Mouse (Mus musculus) layer of hippocampus, postnatal 14 days (tissue): ENCODE measurements around the gene Olfr391-ps. TPM values are rescaled to one million over a fixed set of nuclear protein-coding genes. Genes with fewer than 3 reads are reported as not detected.

ENCODE experiments used
- DNase-seq, 2 experiments: peaks; one replicate each; pipeline ENCODE4 v3.0.0; 2021 to 2022; ENCODE audit warnings: low spot score in 2 of 2, mixed read lengths in 1 of 2
- long read RNA-seq, 2 experiments: library from polyadenylated mRNA; stranded (forward); transcript quantifications; one replicate each; pipeline ENCODE4 v2.0.0; 2021
- total RNA-seq, 2 experiments: library from RNA; stranded (reverse); gene quantifications; 2 replicates each; pipeline ENCODE4 v1.2.3; 2021

Olfr391-ps gene
- not detected for total RNA-seq
- long read RNA-seq, experiment 1 = 0 reads
- long read RNA-seq, experiment 2 = 0 reads

DNA sequence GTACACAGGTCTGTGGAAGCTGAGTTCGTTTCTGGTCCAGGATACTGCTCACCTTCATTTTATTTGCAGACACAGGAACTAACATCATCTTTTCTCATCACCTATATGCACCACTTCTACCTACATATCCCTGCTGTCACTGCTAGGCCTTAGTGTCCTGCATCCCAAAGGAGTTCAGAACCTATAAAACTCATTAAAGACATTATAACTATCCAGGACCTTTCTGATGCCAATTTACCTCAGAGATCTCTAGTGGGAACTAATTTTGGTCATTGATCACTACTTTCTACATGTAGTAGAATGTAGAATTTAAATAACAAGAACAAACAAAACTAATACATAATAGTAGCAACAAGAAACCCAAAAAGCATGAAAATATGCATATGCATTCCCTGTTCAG is at the start of gene Olfr391-ps:
Gene Olfr391-ps (minus strand): TSS at position 101 of the 400 bp plus-strand sequence.
- no peak for DNase-seq

DNA sequence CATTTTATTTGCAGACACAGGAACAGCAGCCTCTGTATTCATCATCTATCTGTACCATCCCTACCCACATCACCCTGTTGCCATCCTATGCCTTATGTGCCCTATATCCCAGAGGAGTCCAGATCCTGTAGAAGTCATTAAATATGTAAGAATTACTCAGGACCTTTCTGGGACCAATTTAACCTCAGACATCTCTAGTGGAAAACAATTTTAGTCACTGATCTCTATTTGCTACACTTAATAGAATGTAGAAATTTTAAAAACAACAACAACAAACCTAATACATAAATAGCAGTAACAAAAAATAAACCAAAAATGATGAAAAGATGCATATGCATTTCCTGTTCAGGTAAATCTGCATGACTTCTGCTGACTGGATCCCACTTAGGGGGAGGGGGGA is 48.5 kb upstream of the Olfr391-ps start, which contains the start of gene Olfr393:
Gene Olfr393 (minus strand): TSS at position 101 of the 400 bp plus-strand sequence.
- DNase-seq = no peak

DNA sequence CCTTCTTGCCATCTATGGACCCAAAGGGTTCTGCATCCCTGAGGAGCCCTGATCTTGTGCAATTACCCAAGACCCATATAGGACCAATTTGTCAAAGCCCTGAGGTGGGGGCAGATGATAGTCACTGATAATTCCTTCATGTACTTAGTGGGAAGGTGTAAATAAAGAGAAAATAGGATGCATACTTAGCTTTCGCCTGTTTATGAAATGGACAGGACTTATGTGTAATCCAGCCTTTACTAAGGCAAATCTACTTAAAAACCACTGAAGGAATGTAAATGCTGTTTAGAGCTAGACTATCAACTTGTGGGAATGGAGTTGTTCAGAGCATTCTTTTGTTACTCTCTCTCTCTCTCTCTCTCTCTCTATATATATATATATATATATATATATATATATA is 14.1 kb upstream of the Olfr391-ps start, which contains the start of gene Olfr392:
Gene Olfr392 (minus strand): TSS at position 101 of the 400 bp plus-strand sequence.
- DNase-seq = no peak

DNA sequence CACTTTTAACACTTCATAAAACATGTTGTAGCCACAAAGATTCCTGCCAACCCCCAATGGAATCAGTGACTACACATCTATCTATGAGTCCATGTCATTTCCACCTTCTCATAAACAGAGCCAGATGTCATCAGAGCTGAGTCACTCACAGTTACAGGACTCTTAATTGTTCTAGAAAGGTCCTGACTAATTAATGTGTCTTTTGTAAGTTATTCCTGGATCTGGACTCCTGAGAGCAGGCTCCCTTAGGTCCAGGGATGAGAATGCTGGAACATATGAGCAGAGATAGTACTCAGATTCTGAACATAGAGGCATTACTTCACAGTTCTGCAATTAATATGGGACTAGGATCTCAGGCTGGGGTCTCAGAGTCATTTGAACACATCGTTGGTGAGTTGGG is 20.2 kb downstream of the Olfr391-ps start, which contains the start of gene Olfr390:
Gene Olfr390 (plus strand): TSS at position 301 of the 400 bp plus-strand sequence.
- DNase-seq = no peak

- no peak for DNase-seq
Observed at GRCm38 (mm10) chr11:73780613-73781012, 22.2 kb downstream of the Olfr391-ps start, which contains the start of gene Olfr389. Olfr389 (minus strand) TSS chr11:73780713.

- DNase-seq = no peak
Observed at GRCm38 (mm10) chr11:73759115-73759514, 43.7 kb downstream of the Olfr391-ps start.

Other genes starting within 250 kb of the Olfr391-ps start
- not detected for gene Olfr385, start 210.0 kb downstream of the Olfr391-ps start, total RNA-seq
- gene Olfr384, start 204.5 kb downstream of the Olfr391-ps start, total RNA-seq = not detected
- not detected for gene Zfp735, start 114.3 kb downstream of the Olfr391-ps start, total RNA-seq
- not detected for gene Olfr389, start 22.3 kb downstream of the Olfr391-ps start, total RNA-seq
- gene Olfr390, start 20.1 kb downstream of the Olfr391-ps start, total RNA-seq = not detected
- not detected for gene Olfr392, start 14.0 kb upstream of the Olfr391-ps start, total RNA-seq
- not detected for gene Olfr393, start 48.4 kb upstream of the Olfr391-ps start, total RNA-seq
- gene Olfr394, start 87.7 kb upstream of the Olfr391-ps start, total RNA-seq = not detected
- gene Olfr395, start 106.2 kb upstream of the Olfr391-ps start, total RNA-seq = not detected
- not detected for gene Olfr23, start 133.6 kb upstream of the Olfr391-ps start, total RNA-seq
- gene Olfr397, start 157.8 kb upstream of the Olfr391-ps start, total RNA-seq = not detected
- not detected for gene Olfr398, start 187.4 kb upstream of the Olfr391-ps start, total RNA-seq